Mouse (Mus musculus): ENCODE measurements at regions not wholly inside any gene's neighbourhood (a gene's known extent, or its start where the extent isn't known, plus 50 kb on each side); places are given as distances from the start of the nearest gene placed in this dataset.

- no peak for DNase-seq (ENCODE audit: low spot score in 2 of 2)
These were observed 159.8 kb upstream of the Kbtbd8 start for GRCm38 (mm10) chr6:94957172-94957668.

DNA sequence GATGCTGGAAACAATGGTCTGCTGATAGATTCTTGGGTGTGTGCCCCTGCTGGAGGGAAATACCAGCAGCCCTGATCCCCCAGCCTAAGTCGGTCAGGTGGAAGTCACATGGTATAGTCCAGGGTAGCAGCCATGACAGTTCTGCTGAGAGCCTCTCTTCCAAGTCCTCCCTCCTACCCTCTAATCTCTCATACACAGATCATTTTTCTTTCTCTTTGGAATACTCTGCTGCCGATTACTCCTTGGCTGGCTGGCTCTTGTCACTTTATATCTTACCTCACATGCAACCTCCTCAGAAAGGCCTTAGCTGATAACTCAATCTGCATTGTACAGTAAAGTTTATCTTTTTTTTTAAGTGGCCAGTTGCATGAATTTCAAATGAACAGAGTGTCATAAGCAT lies 162.5 kb upstream of the Kbtbd8 start:
- no peak for DNase-seq (ENCODE audit: low spot score in 2 of 2)

DNA sequence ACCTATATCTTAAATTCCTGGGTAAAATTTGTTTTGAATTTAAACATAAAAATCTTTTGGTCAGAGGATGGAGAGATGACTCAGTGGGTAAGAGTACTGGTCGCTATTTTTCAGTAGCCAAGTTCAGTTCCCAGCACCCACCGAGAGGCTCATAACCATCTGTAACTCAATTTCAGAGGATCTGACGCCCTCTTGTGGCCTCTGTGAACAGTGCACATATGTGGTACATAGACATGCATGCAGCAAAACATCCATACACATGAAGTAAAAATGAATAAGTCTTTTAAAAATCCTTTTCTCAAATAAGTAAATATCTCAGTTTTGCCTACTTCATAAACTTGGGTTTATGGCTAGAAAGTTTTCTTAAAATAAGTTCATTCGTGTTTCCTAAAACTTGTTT lies 163.4 kb upstream of the Kbtbd8 start:
- DNase-seq (ENCODE audit: low spot score in 2 of 2): no peak

GRCm38 (mm10) chr6:94951971-94952768 lies 164.9 kb upstream of the Kbtbd8 start:
- DNase-seq (ENCODE audit: low spot score in 2 of 2): no peak

DNA sequence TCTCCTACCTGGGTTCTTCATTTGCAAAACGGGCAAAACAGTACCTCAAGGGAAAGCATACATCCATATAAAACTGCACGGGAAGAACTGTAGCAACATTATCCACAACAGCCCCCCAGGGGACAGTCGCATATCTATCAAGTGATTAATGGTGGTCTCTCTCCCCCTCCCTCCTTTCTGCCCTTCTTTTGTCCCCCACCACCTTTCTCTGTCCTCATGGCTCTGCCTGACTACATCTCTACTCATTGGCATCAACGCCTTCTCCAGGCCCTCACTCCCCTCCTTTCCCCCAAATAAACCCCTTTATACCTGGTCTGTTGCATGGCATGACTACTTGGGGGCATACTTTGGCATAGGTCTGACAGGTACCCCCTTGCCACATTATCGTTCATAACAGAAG lies 166.1 kb upstream of the Kbtbd8 start:
- DNase-seq (ENCODE audit: low spot score in 2 of 2): no peak

- no peak for DNase-seq (ENCODE audit: low spot score in 2 of 2)
These were observed 166.7 kb upstream of the Kbtbd8 start for GRCm38 (mm10) chr6:94950319-94950718.

GRCm38 (mm10) chr6:94946352-94946900 lies 170.6 kb upstream of the Kbtbd8 start:
- DNase-seq (ENCODE audit: low spot score in 2 of 2): no peak

- no peak for DNase-seq (ENCODE audit: low spot score in 2 of 2)
These were observed 171.3 kb upstream of the Kbtbd8 start for GRCm38 (mm10) chr6:94945715-94946114.

DNA sequence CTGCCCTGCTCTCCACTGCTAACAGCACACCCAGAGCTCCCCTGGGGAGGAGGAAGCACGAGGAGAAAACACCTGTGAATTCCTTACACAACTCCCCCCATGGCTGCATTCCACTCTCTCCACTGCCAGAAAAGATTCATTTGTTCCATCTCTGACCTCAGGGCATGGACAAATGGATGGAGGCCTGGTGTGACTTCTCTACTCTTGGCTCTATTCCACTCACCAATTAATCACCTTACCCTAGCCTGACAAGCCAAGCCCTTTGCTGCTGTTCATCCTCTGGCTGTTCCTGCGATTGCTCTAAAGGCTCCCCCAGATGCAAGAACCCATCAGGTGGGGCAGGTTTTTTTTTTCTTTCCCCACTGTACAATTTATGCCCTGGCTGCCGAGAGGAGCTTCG lies 172.8 kb upstream of the Kbtbd8 start:
- DNase-seq (ENCODE audit: low spot score in 2 of 2): no peak

- no peak for DNase-seq (ENCODE audit: low spot score in 2 of 2)
These were observed 178.1 kb upstream of the Kbtbd8 start for GRCm38 (mm10) chr6:94938949-94939348.

DNA sequence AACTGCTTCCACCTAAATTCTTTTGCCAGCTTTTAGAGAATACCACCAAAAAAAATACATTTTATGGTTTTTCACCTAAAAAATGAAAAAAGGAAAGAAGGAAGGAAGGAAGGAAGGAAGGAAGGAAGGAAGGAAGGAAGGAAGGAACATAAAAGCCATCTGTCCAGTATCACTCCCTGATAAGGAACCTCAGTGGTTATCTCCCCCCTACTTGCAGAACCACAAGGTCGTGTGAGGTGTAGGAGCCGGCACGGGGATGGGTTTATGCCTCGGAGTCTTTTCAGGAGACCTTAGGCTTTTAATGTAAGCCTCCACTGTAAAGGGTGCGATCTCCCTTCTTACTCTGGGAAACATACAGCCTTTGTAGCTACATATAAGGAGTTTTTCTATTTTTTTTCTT lies 180.8 kb upstream of the Kbtbd8 start:
- no peak for DNase-seq (ENCODE audit: low spot score in 2 of 2)

DNA sequence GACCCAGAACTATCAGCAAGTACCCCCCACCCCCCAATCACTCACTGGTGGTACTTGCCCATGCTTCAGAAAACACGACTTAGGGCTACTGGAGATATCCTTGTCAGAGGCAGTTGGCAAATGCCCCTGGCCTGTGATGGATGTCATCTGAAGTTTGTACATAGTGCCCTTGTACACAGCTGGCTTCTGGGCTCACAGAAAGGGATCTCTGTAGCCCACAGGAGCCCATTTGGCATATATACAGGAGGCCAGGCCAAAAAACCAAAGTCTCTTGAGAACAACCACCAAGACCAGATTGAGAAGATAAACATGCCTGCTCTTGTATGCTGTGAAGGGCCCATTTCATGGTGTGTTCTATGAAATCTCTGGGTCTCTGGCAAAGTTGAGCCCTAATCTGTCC lies 181.3 kb upstream of the Kbtbd8 start:
- DNase-seq (ENCODE audit: low spot score in 2 of 2): no peak

GRCm38 (mm10) chr6:94927811-94928210 lies 189.2 kb upstream of the Kbtbd8 start:
- DNase-seq (ENCODE audit: low spot score in 2 of 2): no peak

- DNase-seq (ENCODE audit: low spot score in 2 of 2): no peak
These were observed 190.3 kb upstream of the Kbtbd8 start for GRCm38 (mm10) chr6:94926652-94927211.

GRCm38 (mm10) chr6:94925408-94925807 lies 191.6 kb upstream of the Kbtbd8 start:
- DNase-seq (ENCODE audit: low spot score in 2 of 2): no peak

- no peak for DNase-seq (ENCODE audit: low spot score in 2 of 2)
These were observed 192.6 kb upstream of the Kbtbd8 start for GRCm38 (mm10) chr6:94924338-94925039.

- no peak for DNase-seq (ENCODE audit: low spot score in 2 of 2)
These were observed 195.3 kb upstream of the Kbtbd8 start for GRCm38 (mm10) chr6:94921741-94922140.

GRCm38 (mm10) chr6:94920770-94921169 lies 196.3 kb upstream of the Kbtbd8 start:
- no peak for DNase-seq (ENCODE audit: low spot score in 2 of 2)

DNA sequence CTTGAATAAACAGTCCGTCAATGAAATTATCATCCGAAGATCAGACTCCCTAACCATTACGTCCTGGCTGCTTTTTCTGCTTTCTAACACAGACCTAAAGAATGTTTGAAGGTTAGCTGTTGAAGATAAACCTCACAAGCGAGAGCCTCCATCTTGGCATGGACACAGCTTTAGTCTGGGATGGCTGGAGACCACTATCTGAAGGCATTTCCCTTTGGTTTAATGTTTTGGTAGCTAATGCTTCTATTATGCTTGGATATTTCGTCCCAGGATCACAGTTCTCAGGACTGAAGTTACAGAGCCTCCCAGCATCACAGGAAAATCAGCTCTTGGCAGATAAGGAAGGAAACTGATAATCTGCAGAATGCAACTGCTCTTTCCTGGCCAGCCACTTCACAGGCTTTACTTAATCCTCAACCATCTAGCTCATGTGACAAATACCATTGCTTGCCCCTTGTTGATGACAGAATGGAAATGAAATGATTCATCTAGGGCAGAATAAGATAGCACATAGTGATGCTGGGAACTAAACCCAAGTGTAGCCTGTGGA lies 197.8 kb upstream of the Kbtbd8 start:
- no peak for DNase-seq (ENCODE audit: low spot score in 2 of 2)

DNA sequence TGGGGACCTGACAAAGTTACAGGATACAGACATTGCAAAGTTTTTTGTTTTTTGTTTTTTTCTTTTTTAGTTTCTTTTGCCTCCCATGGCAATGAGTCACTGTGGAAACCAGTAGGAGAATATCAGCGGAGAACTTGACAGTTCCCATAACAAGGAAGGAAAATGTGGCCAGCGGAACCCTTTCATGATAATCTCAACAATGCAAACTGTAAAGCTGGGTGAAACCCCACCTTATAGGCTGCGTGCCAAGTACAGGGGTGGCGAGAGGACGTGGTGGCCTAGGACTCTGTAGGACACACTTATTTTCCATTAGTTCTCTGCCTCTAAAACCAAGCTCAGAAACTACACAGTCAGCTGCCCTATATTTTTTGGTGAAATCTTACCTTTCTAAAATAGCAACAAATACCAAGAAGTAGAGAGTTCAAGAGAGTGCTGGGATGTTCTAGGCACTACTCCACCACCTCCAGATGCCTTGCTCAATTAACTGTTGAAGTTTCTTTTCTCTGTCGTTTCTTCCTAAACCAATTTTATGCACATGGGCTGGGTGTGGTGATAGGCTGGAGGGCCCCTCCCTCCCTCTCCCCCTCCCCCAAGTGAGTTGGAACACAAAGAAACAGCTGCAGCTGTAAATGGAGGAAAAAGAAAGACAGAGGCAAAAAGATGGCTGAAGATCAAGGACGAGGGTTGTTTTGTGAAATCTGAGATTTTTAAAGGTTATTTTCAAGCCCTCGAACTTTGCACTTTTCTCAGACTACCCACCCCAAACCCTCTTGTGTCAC lies 201.0 kb upstream of the Kbtbd8 start:
- DNase-seq (ENCODE audit: low spot score in 2 of 2): no peak

DNA sequence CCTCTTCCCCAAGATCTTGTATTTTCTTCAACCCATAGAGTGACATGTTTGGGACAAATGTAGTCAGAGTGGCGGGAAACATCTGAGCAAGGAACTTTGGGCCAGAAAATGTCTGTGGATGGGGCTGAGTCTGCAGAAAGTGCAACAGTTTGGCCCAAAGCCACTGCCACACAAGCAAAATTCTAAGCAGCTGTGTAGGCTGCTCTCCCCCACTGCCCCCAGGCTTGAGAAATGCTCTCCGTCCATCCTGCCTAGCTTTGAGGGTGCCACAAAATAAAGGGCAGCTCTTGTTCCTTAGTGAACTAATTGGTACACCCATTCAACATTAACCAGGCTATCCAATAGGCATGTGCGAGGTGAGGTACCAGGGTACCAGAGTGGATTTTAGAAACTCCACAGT lies 205.2 kb upstream of the Kbtbd8 start:
- no peak for DNase-seq (ENCODE audit: low spot score in 2 of 2)
